Mouse (Mus musculus) T-helper 2 cell (primary cell): ENCODE results near the gene Pbx1.

ENCODE experiments used
- in situ Hi-C: fragments of 300-600 bp; cut with MboI, MseI; formaldehyde crosslinking; loops from one replicate; pipeline ENCODE4 v1.15.1; 2025; ENCODE audit warnings: high pct_unique_total_duplicates

Gene Pbx1

GRCm38 (mm10) chr1:168342269-168342668 is 89.8 kb downstream of the Pbx1 start:
- in situ Hi-C loops: no loop called here

- in situ Hi-C loops: no loop called here
Measured at GRCm38 (mm10) chr1:168341863-168342262, 90.2 kb downstream of the Pbx1 start.

- in situ Hi-C loops: no loop called here
Measured at GRCm38 (mm10) chr1:168341368-168341767, 90.7 kb downstream of the Pbx1 start.

- in situ Hi-C loops: no loop called here
Measured at GRCm38 (mm10) chr1:168336238-168336818, 95.7 kb downstream of the Pbx1 start.

GRCm38 (mm10) chr1:168334831-168335574 is 97.1 kb downstream of the Pbx1 start:
- in situ Hi-C loops: no loop called here

- in situ Hi-C loops: no loop called here
Measured at GRCm38 (mm10) chr1:168332056-168332455, 100.0 kb downstream of the Pbx1 start.

GRCm38 (mm10) chr1:168328236-168328605 is 103.8 kb downstream of the Pbx1 start:
- in situ Hi-C loops: no loop called here

GRCm38 (mm10) chr1:168327405-168328235 is 104.5 kb downstream of the Pbx1 start:
- in situ Hi-C loops: no loop called here

GRCm38 (mm10) chr1:168325786-168326185 is 106.3 kb downstream of the Pbx1 start:
- in situ Hi-C loops: no loop called here

- in situ Hi-C loops: no loop called here
Measured at GRCm38 (mm10) chr1:168324306-168325085, 107.6 kb downstream of the Pbx1 start.

GRCm38 (mm10) chr1:168323436-168324108 is 108.5 kb downstream of the Pbx1 start:
- in situ Hi-C loops: no loop called here

- in situ Hi-C loops: no loop called here
Measured at GRCm38 (mm10) chr1:168322892-168323291, 109.2 kb downstream of the Pbx1 start.

- in situ Hi-C loops: no loop called here
Measured at GRCm38 (mm10) chr1:168319695-168320094, 112.4 kb downstream of the Pbx1 start.

- in situ Hi-C loops: no loop called here
Measured at GRCm38 (mm10) chr1:168318899-168319469, 113.1 kb downstream of the Pbx1 start.

GRCm38 (mm10) chr1:168313772-168314171 is 118.3 kb downstream of the Pbx1 start:
- in situ Hi-C loops: no loop called here

GRCm38 (mm10) chr1:168312710-168313447 is 119.2 kb downstream of the Pbx1 start:
- in situ Hi-C loops: no loop called here

- in situ Hi-C loops: no loop called here
Measured at GRCm38 (mm10) chr1:168309101-168309521, 123.0 kb downstream of the Pbx1 start.

- in situ Hi-C loops: no loop called here
Measured at GRCm38 (mm10) chr1:168307275-168308182, 124.5 kb downstream of the Pbx1 start.

GRCm38 (mm10) chr1:168300505-168300904 is 131.6 kb downstream of the Pbx1 start:
- in situ Hi-C loops: no loop called here
